Mouse (Mus musculus): ENCODE measurements around the gene Ndufab1.

The Ndufab1 gene

DNA sequence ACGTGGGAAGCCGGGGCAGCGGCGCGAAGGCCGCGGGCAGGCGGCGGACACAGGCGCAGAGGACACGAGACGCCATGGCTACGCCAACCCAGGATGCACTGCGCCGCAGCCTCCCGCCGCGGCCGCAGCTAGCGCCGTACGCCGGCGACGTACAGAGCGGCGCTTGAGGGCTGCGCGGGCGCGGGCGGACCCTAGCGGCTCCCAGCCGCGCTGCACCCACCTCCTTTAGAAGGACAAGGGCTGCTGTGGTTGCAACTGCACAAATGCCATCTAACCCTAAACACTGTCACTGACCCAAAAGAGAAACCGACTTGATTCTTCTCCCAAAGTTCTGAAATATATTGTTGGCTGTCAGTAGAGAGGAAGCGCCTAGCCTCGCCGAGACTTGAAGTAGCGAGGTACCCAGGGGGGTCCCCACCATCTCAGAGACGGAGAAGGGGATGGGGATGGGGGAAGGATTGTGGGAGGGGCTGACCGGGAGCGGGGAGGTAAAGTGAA is at the start of gene Ndufab1:
Ndufab1 (minus strand) TSS at position 140 of the 498 bp plus-strand sequence.
- DNase-seq (ENCODE audit: extremely low spot score), result peak; percentile 88

DNA sequence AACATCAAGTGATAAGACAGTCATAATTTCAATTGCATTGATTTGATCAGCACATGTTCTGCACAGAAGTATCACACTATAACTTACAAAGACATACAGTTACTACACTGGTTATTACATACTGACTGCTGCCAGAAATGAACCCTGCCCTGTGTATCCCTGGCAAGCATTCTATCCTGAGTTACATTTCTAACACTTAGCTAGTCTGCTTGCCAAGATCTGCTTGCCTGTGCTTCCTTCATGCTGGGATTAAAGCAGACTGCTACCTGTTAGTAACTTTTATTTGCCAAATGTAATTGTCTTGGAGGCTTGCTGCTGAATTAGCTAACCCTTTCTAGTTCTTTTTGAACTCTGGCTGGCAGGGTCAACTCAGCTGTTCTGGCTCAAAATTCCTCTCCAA is 39.3 kb upstream of the Ndufab1 start:
- DNase-seq (ENCODE audit: extremely low spot score), result no peak

DNA sequence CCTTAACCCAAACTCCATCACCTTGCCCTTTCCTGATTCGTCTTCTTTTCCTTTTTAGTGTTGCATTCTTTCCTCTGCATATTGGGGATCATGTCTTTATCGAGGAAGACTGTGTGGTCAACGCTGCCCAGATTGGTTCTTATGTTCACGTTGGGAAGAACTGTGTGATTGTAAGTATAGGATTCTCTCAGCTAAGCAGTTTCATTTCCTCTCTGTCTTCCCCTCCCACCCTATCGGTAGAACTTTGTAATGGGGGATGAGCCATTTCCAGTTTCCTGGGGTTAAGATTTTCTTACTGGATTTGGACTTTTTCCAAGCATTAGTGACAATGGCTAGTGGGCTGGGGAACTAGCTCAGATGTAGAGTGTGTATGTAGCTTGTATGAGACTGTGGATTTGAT is 36.5 kb upstream of the Ndufab1 start:
- no peak for DNase-seq (ENCODE audit: extremely low spot score)

GRCm38 (mm10) chr7:122137071-122137470 is 35.4 kb upstream of the Ndufab1 start:
- no peak for DNase-seq (ENCODE audit: extremely low spot score)

- DNase-seq (ENCODE audit: extremely low spot score), result peak; percentile 13
These were observed 33.4 kb upstream of the Ndufab1 start for GRCm38 (mm10) chr7:122135070-122135469.

DNA sequence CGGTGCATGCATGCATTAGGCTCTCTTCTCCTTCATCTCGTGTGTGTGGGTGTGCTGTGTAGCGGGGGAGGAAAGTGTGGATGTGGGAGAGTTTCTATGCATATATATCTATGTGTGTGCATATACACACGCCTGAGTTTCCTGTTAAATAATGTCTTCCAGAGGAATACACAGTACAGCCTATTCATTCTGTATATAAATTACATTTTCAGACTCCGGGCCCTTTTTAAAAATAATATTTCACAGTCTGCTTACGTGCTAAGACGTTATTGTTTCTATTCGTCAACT is 31.6 kb upstream of the Ndufab1 start:
- DNase-seq (ENCODE audit: extremely low spot score), result no peak

DNA sequence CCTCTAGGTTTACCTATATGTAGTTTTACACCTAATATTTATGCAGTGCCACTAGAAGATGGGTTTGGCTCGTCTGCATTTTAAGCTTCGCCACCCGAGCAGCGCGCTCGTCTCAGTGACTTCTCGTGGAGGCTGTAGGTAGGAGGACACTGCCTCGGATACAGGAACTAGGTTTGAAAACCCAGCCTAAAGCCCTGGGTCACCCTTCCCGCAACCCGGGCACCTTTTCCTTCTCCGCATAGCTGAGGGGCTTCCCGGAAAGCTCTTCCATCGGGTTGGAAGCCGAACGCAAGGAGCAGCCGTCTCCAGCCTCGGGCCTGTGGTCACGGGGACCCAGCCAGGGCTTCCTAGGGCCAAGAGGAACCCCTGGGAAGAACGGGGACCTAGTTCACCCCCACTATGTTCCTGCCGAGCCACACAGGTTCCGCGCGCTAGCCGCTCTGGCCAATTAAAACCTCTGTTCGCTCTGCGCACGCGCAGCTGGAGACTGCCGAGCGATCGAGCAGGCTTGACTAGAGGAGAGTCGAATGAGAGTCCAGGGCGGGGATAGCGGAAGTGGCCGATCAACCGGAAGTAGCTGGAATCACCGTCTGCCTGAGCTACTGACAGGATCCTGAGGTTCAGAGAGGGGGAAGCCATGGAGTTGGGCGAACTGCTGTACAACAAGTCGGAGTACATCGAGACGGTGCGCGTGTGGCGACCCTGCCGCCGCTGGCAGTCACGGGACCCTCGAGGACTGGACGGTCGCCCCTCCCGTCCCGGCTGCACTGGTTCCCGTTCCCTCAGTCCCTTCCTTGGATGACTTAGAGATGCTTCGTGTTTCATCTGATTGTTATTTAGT is 31.0 kb upstream of the Ndufab1 start, which contains the start of the genes Palb2 and Dctn5:
Palb2 (minus strand) TSS at position 489 of the 841 bp plus-strand sequence.
Dctn5 (plus strand) TSS at position 545 of the 841 bp plus-strand sequence.
- peak; percentile 98 for DNase-seq (ENCODE audit: extremely low spot score)

GRCm38 (mm10) chr7:122131834-122132233 is 30.1 kb upstream of the Ndufab1 start:
- DNase-seq (ENCODE audit: extremely low spot score), result no peak

GRCm38 (mm10) chr7:122126946-122127345 is 25.3 kb upstream of the Ndufab1 start:
- DNase-seq (ENCODE audit: extremely low spot score), result no peak

DNA sequence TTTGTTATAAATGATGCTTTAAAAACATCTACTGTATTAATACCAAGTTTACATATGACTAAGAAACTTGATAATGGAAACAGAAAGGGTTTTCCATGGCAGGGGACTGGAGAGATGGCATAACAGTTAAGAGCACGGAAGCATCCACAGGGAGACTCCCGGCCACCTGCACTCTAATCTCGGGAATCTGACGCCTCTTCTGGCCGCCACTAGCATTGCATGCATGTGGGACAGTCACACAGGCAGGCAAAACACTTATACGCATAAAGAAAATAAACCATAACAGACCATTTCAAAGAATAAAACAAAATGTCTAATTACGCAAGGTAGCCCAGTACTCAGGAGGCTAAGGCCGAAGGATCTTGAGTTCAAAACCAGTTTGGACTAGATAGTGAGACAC is 23.9 kb upstream of the Ndufab1 start:
- no peak for DNase-seq (ENCODE audit: extremely low spot score)

DNA sequence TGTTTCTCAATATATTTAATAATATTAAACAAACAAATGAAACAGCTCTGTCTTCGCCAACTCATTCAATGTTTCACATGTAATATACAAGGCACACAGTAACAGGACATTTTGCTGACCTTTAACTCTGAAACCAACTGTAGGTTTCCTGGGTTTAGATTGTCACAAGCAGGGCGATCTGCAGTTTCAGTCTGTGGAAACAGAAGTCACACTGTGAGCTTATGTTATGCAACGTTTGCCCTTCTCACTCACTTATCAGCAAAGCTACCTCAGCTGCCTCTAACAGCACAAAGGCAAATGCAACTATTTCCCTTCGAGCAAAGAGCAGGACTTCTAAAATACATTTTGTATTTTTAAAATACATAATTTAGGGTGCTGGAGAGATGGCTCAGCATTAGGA is 21.8 kb upstream of the Ndufab1 start:
- DNase-seq (ENCODE audit: extremely low spot score), result no peak

DNA sequence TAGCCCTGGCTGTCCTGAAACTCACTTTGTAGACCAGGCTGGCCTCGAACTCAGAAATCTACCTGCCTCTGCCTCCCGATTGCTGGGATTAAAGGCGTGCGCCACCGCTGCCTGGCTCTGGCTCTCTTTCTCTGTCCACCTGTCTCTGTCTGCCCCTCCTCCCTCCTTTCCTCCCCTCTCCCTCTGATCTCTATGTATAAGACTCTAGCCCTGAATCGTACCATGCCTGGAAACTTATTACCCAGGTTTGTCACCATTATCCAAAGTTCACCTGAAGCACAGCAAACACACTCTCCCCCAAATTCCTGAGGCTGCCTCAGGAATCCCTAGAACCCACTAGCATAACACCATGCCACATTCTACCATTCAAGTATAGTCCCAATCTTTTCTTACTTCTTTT is 6.5 kb upstream of the Ndufab1 start:
- DNase-seq (ENCODE audit: extremely low spot score), result no peak

DNA sequence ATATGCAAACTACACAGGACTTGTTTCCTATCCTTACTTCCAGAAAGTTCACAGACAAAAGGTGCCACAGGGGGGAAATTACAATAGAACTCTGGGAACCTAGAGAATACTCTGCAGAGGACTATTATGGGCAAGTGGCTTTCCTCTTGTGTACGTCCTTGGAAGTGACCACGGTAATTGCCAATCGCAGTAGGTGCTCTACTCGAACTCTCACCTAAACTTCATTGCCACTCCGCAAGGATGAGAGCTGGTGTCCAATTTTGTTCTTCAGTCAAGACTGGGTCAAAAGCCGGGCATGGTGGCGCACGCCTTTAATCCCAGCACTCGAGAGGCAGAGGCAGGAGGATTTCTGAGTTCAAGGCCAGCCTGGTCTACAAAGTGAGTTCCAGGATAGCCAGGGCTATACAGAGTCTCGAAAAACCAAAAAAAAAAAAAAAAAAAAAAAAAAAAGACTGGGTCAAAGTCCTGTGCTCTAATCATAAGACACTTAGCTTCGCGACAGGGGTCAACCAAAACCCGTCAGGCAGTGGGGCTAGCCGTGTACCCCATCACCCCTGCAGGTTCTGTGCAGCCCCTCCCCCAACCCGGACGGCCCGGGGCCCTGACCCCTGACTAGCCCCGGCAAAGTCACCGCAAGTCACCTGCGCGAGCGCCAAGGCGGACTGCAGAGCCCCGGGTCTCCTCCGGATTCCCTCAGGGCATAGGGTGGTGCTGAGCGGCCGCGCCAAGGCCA is 506 bp downstream of the Ndufab1 start:
- peak; percentile 80 for DNase-seq (ENCODE audit: extremely low spot score)

- peak; percentile 32 for DNase-seq (ENCODE audit: extremely low spot score)
These were observed 2.5 kb downstream of the Ndufab1 start for GRCm38 (mm10) chr7:122099222-122099621.

GRCm38 (mm10) chr7:122098009-122098408 is 3.7 kb downstream of the Ndufab1 start:
- no peak for DNase-seq (ENCODE audit: extremely low spot score)

GRCm38 (mm10) chr7:122094564-122095330 is 6.9 kb downstream of the Ndufab1 start:
- DNase-seq (ENCODE audit: extremely low spot score), result no peak

DNA sequence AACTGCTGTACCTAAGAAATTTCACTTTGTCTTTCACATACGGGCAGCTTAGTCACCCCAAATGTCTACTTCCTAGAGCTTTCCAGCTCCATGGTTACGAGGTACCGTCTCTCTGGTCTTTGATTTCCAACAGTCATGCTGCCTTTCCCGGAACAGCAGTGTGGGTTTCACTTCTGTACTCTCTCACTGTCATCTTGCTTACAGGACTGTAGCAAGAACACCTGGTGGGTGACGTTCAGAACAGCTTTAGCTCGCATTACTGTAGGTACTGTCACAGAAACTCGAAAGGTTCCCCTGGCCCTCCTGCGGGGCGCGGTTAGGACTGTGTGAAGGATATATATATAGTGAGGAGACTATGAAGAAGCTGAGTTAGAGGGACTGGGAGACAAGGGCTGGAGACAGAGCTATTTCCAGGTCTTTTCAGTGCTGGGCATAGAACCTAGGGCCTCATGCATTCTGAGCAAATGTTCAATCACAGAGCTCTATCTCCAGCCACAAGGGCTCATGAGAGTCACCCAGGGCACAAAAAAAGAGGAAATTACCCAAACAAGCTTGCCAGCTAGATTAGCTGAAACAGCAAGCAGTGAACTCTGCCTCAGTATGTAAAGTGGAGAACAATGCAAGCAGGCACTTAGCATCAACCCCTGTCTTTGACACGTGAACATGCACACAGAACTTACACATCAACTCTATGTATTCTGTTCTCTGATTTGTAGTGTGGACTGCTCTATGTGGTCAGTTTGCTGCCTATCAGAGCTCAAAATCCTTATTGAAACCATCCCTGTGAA is 14.3 kb downstream of the Ndufab1 start:
- no peak for DNase-seq (ENCODE audit: extremely low spot score)

DNA sequence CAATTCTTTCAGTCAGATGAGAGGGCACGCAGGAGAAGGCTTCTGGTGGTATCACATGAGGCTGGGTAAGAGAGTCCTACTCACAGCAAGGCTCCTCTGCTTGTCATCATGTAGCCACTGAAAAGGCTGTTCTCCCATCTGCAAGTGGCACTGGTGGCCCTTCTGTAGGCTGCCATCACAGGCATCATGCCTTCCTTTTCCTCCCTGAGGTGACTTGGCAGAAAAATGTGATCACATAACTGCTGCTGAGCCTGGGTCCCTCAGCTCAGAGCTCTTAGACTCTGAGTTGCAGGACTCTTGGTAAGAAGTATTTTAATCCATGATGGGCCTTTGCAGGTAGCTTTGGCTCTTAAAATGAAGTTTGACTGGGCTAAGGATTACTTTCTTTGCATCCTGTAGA is 20.6 kb downstream of the Ndufab1 start:
- no peak for DNase-seq (ENCODE audit: extremely low spot score)

GRCm38 (mm10) chr7:122079798-122080554 is 21.7 kb downstream of the Ndufab1 start:
- no peak for DNase-seq (ENCODE audit: extremely low spot score)

- no peak for DNase-seq (ENCODE audit: extremely low spot score)
These were observed 27.3 kb downstream of the Ndufab1 start for GRCm38 (mm10) chr7:122074374-122074773.
